Mouse (Mus musculus): ENCODE measurements around the gene 2900026A02Rik. TPM values are rescaled to one million over a fixed set of nuclear protein-coding genes. Genes with fewer than 3 reads are reported as not detected.
A peak's percentile ranks its signal among the peaks of the same experiment; 100 is the strongest.

Gene 2900026A02Rik
- total RNA-seq, 2 experiments from 2014 or later: 40.1 to 41.4 TPM

DNA sequence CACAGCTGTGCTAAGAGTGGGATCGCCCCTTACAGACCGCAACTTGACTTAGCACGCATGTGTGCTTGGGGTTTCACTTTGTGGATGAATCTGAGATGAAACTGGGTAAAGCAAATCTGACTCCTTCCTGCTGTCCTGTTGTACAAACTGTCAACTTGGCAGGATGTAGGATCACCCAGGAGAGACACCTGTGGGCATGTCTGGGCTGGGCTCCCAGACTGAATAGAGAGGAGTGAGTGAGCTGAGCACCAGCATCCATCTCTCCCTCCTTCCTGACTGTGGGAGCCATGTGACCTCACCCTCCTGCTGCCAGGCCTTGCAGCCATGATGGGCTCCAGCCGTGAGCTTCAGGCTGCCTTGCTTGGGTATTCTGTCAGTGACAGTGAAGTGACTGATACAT is 115.6 kb downstream of the 2900026A02Rik start:
- DNase-seq: no peak

DNA sequence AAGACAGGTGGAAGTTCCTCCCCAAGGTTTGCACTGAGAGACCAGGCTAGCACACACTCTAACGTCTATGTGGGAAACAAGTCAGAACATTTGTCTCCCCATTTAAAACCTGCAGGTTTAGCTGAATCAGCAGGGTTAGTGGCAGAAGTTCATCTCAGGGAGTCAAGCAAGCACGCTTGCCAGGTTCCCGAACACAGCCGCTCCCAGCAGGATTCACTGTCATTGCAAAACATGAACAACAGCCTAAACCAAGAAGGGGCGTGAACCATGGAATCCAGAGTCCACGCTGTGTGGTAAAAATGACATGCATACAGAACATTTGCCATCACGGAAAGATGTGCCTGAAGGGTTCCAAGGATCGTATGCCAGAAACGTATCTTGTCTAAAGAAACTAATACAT is 116.0 kb downstream of the 2900026A02Rik start:
- DNase-seq: no peak
- intact Hi-C loops (cut with DNase I): no loop called here

More for the DNA sequence above, 115.6 kb downstream of the 2900026A02Rik start:
- intact Hi-C loops (cut with DNase I): no loop called here

DNA sequence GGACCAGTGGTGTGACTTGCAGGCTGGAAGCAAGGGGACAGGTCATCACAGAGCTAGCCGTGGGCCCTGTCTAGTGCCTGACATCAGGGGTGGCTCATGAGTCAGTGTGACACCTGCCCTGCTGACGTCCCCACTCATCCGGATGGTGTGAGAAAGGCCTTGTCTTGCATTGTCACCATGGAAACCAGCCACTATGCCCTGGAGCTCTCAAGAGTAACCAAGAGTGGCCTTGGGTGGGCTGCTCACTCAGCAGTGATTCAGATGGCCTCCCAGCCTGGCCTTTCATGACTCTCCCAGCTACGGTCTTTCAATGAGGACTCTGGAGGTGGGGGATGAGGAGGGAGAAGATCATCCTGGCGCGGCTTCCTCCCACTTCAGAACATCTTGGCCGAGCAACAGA is 118.6 kb downstream of the 2900026A02Rik start:
- intact Hi-C loops (cut with DNase I): loop anchor here (5.0 kb wide), 1 partner anchor 65 kb away; no protein-coding TSS in a partner anchor
- no peak for DNase-seq

- intact Hi-C loops (cut with DNase I): loop anchor here (2.0 to 5.0 kb wide), 2 partner anchors 66 to 125 kb away; partner anchors contain the start of gene Tmem211
- DNase-seq: no peak
Observed at GRCm38 (mm10) chr5:113101457-113101856, 119.6 kb downstream of the 2900026A02Rik start.

DNA sequence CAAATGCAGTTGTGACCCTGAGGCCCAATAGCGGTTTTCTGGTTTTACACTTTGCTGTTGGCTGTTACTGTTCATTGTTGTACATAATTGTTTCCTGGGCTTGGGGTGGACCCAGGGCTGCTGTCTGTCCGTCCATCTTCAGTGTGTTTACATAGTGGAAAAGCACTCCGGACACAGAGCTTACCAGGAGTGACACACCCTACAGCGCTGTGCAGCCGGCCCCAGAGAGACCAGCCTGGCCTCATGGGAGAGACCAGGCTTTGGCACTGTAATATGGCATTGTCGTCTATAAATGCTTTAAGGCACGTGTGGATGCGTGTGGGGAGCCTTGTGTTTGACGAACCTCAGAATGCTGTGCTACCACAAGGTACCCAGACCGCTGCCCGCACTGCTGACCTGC is 120.6 kb downstream of the 2900026A02Rik start:
- DNase-seq: no peak
- intact Hi-C loops (cut with DNase I): loop anchor here (2.0 to 5.0 kb wide), 2 partner anchors 67 to 126 kb away; partner anchors contain the start of gene Tmem211

DNA sequence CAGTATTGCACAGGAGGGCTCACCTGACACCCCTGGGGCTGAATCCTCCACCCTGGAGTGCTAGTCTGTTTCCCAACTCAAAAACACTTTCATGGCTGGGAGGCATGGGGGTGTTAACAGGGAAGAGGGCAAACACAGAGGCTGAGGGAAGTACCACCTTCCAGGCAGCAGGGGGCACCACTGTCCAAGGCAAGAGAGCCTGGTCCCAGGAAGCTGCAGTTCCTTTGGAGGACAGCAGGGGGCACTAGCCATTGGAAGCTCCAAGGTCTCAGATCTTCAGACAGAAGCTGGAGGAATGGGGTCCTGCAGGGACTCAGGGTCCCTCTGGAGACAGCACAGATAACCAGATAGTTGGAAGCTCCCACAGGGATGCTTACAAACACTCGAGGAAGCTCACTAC is 121.5 kb downstream of the 2900026A02Rik start:
- DNase-seq: peak; percentile 96
- intact Hi-C loops (cut with DNase I): no loop called here

DNA sequence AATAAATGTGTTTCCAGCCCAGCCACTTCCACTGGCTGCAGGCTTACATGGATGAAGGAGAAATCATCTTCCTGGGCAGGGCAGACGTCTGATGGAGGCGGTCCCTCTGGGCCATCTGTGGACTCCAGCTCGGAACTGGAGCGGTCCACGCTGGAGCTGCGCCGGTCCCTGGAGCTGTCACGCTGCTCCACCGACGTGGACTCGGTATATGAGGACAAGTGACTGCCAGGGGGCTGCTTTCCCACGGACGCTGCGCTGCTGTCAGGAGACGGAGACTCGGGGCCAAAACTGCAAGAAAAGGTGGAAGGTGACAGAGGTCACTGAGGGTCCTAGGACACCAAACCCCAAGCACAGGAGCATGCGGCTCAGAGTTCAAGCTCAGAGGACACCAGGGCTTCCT is 123.5 kb downstream of the 2900026A02Rik start:
- intact Hi-C loops (cut with DNase I): no loop called here

GRCm38 (mm10) chr5:113095456-113095855 is 125.6 kb downstream of the 2900026A02Rik start:
- intact Hi-C loops (cut with DNase I): no loop called here
- DNase-seq: no peak

More for the DNA sequence above, 123.5 kb downstream of the 2900026A02Rik start:
- no peak for DNase-seq

- no peak for DNase-seq
- intact Hi-C loops (cut with DNase I): no loop called here
Observed at GRCm38 (mm10) chr5:113092406-113092805, 128.6 kb downstream of the 2900026A02Rik start.

- intact Hi-C loops (cut with DNase I): no loop called here
- DNase-seq: peak; percentile 73
Observed at GRCm38 (mm10) chr5:113091162-113091561, 129.9 kb downstream of the 2900026A02Rik start.

GRCm38 (mm10) chr5:113090750-113091149 is 130.3 kb downstream of the 2900026A02Rik start:
- DNase-seq: no peak
- intact Hi-C loops (cut with DNase I): no loop called here

- intact Hi-C loops (cut with DNase I): no loop called here
Observed at GRCm38 (mm10) chr5:113090077-113090690, 130.9 kb downstream of the 2900026A02Rik start.

GRCm38 (mm10) chr5:113087465-113087864 is 133.6 kb downstream of the 2900026A02Rik start:
- intact Hi-C loops (cut with DNase I): no loop called here
- DNase-seq: no peak

More at GRCm38 (mm10) chr5:113090077-113090690, 130.9 kb downstream of the 2900026A02Rik start:
- no peak for DNase-seq

DNA sequence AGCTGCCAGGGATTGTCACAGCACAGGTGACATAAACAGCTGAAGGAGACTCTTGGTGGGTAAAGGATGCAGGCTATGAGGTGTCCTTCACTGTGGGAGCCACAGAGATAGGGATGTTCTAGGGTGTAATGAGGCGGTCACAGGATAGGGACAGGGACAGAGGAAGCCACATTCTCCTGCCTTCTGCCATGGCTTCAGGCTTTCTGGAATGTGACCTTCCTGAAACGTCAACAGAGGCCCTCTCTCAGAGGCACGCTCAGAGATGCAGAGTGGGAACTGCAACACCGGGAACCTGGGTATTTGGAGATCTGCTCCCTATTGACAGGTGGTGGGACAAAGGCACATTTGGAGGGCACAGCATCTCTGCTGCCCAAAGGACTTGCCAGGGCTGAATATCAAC is 134.0 kb downstream of the 2900026A02Rik start:
- intact Hi-C loops (cut with DNase I): no loop called here

DNA sequence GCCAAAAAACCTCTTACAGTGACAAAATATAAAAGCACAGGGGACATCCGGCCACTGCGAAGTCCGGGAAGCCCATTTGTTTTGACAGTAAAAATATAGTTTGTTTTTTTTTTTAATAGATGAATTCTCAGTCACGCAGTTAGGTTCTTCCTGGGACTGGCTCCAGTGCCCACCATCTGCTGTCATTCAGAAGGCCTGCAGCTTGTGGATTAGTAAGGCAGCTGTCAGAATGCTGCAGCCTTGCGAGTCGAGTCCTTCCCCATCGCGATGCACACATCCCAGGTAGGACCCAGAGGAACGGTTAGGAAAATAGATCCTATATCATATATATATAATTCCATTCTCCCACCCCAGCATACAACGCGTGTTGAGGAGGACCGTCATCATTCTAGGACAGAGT is 134.6 kb downstream of the 2900026A02Rik start:
- peak; percentile 62 for DNase-seq
- intact Hi-C loops (cut with DNase I): no loop called here

More for the DNA sequence above, 134.0 kb downstream of the 2900026A02Rik start:
- no peak for DNase-seq

DNA sequence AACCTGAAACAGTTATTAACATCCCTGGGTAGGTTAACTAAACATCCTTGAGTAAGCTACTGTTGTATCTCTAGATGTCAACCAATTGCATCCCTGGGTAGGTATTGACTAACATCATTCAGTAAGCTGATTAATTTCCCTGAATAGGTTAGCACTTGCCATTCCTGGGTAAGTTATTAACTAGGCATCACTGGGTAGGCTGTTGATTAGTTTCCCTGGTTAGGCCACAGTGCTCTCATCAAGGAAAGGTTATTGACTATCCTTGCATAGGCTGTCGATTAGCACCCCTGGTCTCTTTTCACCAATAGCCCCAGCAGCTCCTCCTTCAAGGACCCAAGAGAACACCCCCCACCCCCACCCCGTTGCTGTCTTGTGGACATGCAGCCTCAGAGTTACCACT is 135.1 kb downstream of the 2900026A02Rik start:
- DNase-seq: no peak
- intact Hi-C loops (cut with DNase I): no loop called here

DNA sequence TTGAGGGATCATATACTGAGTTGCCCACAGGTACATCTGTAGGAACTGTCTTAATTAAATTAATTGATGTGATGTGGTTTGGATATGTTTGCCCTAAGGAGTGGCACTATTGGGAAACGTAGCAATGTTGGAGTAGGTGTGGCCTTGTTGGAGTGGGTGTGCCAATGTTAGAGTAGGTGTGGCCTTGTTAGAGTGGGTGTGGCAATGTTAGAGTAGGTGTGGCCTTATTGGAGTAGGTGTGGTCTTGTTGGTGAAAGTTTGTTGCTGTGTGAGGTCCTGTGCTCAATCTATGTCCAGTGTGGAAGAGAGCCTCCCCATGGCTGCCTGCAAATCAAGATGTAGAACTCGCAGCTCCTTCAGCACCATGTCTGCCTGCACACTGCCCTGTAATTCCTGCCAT is 136.7 kb downstream of the 2900026A02Rik start:
- intact Hi-C loops (cut with DNase I): no loop called here
- no peak for DNase-seq

DNA sequence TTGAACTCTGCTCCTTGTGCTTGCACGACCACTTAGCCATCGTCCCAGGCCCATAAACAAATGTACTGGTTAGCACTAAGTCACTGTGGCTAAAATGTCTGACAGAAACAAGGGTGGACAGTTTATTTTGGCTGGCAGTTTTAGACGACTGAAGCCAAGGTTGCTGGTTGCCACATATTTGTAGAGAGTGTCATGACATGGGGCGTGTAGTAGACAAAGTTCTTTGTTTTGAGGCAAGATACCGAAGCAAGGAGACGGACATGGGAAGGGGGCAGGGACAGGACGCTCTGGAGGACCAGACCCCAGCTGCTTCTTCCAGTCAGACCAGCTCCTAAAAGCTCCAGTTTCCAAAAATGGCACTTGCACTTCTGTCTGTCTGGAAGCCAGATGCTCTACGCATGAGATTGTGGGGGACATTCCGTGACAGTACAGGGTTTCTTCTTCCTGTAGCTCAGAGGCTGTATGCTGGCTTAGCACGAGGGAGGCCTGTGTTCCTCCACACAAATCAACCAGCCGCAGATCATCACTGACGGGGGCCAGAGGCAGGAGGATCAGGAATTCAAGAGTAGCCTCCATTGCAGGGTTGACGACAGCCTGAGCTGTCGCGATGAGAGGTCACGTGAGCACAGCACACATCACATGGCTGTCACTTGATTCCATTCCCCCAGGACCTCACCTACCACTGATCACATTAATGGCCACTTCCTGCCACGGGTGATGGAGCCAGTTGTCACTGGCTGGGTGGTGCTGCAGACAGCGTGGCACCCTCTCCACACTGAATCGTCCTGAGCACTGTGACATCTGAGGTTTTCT is 138.5 kb downstream of the 2900026A02Rik start:
- no peak for DNase-seq
- intact Hi-C loops (cut with DNase I): no loop called here

- intact Hi-C loops (cut with DNase I): no loop called here
- peak; percentile 78 for DNase-seq
Observed at GRCm38 (mm10) chr5:113081439-113081838, 139.6 kb downstream of the 2900026A02Rik start, which contains the start of gene Crybb3. Crybb3 (minus strand) TSS chr5:113081584.

- intact Hi-C loops (cut with DNase I): no loop called here
- DNase-seq: no peak
Observed at GRCm38 (mm10) chr5:113081020-113081419, 140.0 kb downstream of the 2900026A02Rik start.

- intact Hi-C loops (cut with DNase I): no loop called here
- peak; percentile 65 for DNase-seq
Observed at GRCm38 (mm10) chr5:113079783-113080182, 141.3 kb downstream of the 2900026A02Rik start.

DNA sequence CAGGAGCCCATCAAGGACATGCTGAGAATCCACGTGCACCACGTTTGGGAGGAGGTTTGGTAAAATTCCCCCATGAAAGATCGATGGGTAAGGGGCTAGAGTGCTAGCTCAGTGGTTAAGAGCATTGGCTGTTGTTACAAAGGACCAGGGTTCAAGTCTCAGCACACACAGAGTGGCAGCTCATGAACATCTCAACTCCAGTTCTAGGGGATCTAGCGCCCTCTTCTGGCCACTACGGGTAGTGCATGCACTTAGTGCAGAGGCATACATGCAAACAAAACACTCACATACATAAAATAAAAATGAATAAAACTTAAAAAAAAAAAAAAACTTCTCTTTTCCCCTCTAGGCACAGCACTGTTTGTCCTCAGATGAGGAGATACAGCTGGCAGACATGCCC is 142.3 kb downstream of the 2900026A02Rik start:
- DNase-seq: no peak
- intact Hi-C loops (cut with DNase I): no loop called here
